Mouse (Mus musculus): ENCODE results near the gene Brf1. TPM values are rescaled to one million over a fixed set of nuclear protein-coding genes. Genes with fewer than 3 reads are reported as not detected.

Gene Brf1
- polyA plus RNA-seq, 1 experiment from 2014 or later: 50.0 TPM

DNA sequence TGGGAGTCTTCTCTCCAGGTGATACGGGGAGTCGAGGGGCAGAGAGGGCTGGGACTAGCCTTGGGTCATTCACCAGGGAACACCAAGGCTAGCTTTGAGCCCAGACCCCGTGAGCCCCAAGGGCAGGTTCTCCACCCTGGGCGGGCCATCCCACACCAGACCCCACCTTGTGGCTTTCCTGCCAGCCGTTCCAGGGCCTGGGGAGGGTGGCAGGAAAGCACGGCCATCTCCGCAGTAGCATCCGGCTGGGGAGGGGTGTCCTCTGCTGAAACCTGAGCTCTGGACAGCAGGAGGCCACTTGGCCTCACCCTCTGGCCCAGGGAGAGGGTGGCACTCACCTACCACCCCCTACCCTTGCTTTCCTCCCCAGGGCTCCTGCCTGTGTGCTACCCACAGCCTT lies 82.6 kb downstream of the Brf1 start:
- H3K27ac ChIP-seq (replicated peaks; ENCODE audit: low read depth, low read length): no peak overlapping the region
- H3K4me1 ChIP-seq (ENCODE audit: control insufficient read depth, insufficient read depth, low read length): no peaks in the 10 kb centered on the region
- no peak overlapping the region for H3K4me2 ChIP-seq (ENCODE audit: low read depth, low read length)
- no peak for DNase-seq (ENCODE audit: low spot score)
- 49% methylated on average over 6 of the region's 8 CpGs for WGBS
- no peaks in the 10 kb centered on the region for H3K27me3 ChIP-seq (replicated peaks; ENCODE audit: control insufficient read depth, insufficient read depth, low read length)
- no peak overlapping the region for H3K4me3 ChIP-seq (ENCODE audit: low read depth, low read length)
- no peak for ATAC-seq (ENCODE audit: low read depth)
- no peaks in the 10 kb centered on the region for H3K9me3 ChIP-seq (ENCODE audit: control insufficient read depth, low read length)
- H3K36me3 ChIP-seq (ENCODE audit: control insufficient read depth, insufficient read depth, low read length): 0 out of 2 replicates have a peak, but pooled peaks cover 3% of the 10 kb centered on the region
- H3K9ac ChIP-seq (ENCODE audit: low read depth, low read length): no peak overlapping the region

DNA sequence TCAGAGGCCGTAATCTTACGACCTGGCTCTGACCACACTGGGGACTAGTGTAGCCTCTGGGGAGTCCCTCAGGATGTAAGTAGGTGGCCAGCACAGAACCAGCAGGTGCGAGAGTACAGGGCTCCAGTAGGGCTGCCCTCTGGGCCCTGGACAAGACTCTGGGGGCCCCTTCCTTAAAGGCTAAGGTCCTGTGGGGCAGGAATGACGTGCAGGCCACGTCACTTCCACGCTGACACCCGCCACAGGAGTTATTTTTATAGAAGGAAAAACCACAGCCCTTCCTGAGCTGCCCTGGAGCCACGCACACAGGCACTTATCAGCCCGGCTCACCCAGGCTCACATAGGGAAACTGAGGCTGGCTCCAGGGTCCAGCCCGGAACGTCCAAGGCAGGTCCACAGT lies 83.0 kb downstream of the Brf1 start:
- H3K9ac ChIP-seq (ENCODE audit: low read depth, low read length): no peak overlapping the region
- ATAC-seq (ENCODE audit: low read depth) (no peak), DNase-seq (ENCODE audit: low spot score) (no peak)
- H3K4me3 ChIP-seq (ENCODE audit: low read depth, low read length): no peak overlapping the region
- H3K4me1 ChIP-seq (ENCODE audit: control insufficient read depth, insufficient read depth, low read length): no peaks in the 10 kb centered on the region
- H3K27me3 ChIP-seq (replicated peaks; ENCODE audit: control insufficient read depth, insufficient read depth, low read length): no peaks in the 10 kb centered on the region
- H3K27ac ChIP-seq (replicated peaks; ENCODE audit: low read depth, low read length): no peak overlapping the region
- H3K9me3 ChIP-seq (ENCODE audit: control insufficient read depth, low read length): no peaks in the 10 kb centered on the region
- H3K36me3 ChIP-seq (ENCODE audit: control insufficient read depth, insufficient read depth, low read length): 0 out of 2 replicates have a peak, but pooled peaks cover 3% of the 10 kb centered on the region
- no peak overlapping the region for H3K4me2 ChIP-seq (ENCODE audit: low read depth, low read length)
- 76% methylated on average over 11 of the region's 11 CpGs for WGBS

DNA sequence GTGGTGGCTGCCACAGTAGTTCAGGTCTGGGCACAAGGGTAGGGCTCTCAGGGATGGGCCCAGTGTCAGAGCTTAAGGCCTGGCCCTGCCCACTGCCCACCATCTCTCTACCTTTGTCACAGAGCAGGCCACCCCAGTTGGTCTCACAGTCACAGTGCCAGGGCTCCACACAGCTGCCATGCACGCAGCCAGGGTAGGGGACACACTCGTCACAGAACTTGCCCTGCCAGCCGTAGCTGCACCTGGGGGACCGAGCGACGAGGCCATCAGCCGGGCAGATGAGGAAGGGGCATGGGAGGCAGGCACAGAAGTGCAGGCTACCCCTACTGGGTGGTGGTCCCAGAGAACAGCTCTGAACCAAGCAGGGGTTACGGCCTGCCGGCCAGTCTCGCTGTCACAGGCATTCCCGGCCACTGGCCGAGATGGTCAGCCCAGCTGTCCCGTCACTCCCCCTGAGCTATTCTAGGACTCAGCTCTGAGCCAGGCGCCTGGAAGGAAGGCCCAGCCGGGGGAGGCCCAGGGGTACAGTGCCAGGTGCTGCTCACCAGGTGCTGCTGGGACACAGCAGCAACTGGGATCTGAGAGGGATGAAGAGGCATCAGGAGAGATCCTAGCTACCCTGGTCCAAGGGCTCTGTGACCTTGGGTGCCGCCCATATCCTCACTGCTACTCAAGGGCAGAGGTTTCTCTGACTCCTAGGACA lies 83.7 kb downstream of the Brf1 start:
- no peaks in the 10 kb centered on the region for H3K9me3 ChIP-seq (ENCODE audit: control insufficient read depth, low read length)
- H3K27ac ChIP-seq (replicated peaks; ENCODE audit: low read depth, low read length): no peak overlapping the region
- WGBS: 85% methylated on average over 12 of the region's 16 CpGs
- ATAC-seq (ENCODE audit: low read depth) (peak; percentile 26; the same call in 1 of the 2 replicates), DNase-seq (ENCODE audit: low spot score) (no peak)
- no peak overlapping the region for H3K4me3 ChIP-seq (ENCODE audit: low read depth, low read length)
- no peak overlapping the region for H3K9ac ChIP-seq (ENCODE audit: low read depth, low read length)
- H3K4me2 ChIP-seq (ENCODE audit: low read depth, low read length): no peak overlapping the region
- no peaks in the 10 kb centered on the region for H3K4me1 ChIP-seq (ENCODE audit: control insufficient read depth, insufficient read depth, low read length)
- H3K36me3 ChIP-seq (ENCODE audit: control insufficient read depth, insufficient read depth, low read length): 0 out of 2 replicates have a peak, but pooled peaks cover 3% of the 10 kb centered on the region
- no peaks in the 10 kb centered on the region for H3K27me3 ChIP-seq (replicated peaks; ENCODE audit: control insufficient read depth, insufficient read depth, low read length)

DNA sequence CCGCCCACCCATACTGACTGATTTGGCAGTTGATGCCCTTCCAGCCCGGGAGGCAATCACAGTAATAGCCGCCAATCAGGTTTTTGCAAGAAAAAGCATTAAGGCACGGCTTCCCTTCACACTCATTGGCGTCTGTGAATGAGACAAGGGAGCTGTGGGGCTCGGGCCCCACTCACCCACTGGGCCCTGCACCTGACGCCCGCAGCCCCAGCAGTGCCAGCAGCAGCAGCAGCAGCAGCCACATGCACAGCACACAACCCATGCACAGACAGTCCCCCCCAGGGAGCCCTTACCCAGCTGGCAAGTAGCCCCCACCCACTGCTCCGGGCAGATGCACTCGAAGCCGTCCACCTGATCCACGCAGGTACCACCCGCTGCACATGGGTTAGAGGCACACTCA lies 84.9 kb downstream of the Brf1 start:
- Histone ChIP-seq H3K4me3 (ENCODE audit: low read depth, low read length) (no peak overlapping the region), H3K9ac (ENCODE audit: low read depth, low read length) (no peak overlapping the region), H3K4me1 (ENCODE audit: control insufficient read depth, insufficient read depth, low read length) (no peaks in the 10 kb centered on the region), H3K36me3 (ENCODE audit: control insufficient read depth, insufficient read depth, low read length) (0 out of 2 replicates have a peak, but pooled peaks cover 3% of the 10 kb centered on the region), H3K4me2 (ENCODE audit: low read depth, low read length) (no peak overlapping the region), H3K9me3 (ENCODE audit: control insufficient read depth, low read length) (no peaks in the 10 kb centered on the region), H3K27ac (replicated peaks; ENCODE audit: low read depth, low read length) (no peak overlapping the region), H3K27me3 (replicated peaks; ENCODE audit: control insufficient read depth, insufficient read depth, low read length) (no peaks in the 10 kb centered on the region)
- no peak for DNase-seq (ENCODE audit: low spot score)
- ATAC-seq (ENCODE audit: low read depth): no peak
- 72% methylated on average over 13 of the region's 13 CpGs for WGBS

DNA sequence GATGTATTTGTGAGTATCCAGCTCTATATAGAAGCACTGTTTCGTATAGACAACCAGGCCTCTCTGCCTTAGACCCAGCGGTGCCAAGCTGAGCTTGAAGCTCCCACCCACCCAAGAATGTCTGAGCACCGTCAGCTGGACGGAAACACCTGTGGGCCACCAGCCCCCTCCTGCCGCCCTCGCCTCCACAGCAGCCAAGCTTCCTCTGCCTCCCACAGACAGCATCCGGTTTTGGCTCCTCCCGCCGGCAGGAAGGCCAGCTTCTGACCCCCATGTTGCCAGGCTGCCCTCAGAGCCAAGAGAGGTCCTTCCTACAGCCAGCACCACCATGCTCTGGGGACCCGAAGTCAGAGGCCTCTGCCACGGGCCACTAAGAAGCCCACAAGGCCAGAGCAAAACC lies 86.0 kb downstream of the Brf1 start:
- DNase-seq (ENCODE audit: low spot score): no peak

GRCm38 (mm10) chr12:112912951-112913745 lies 87.4 kb downstream of the Brf1 start:
- ATAC-seq (ENCODE audit: low read depth): no peak
- H3K9me3 ChIP-seq (ENCODE audit: control insufficient read depth, low read length): no peaks in the 10 kb centered on the region
- WGBS: 80% methylated on average over 24 of the region's 28 CpGs

More for the DNA sequence above, 86.0 kb downstream of the Brf1 start:
- Histone ChIP-seq H3K27me3 (replicated peaks; ENCODE audit: control insufficient read depth, insufficient read depth, low read length) (no peaks in the 10 kb centered on the region), H3K36me3 (ENCODE audit: control insufficient read depth, insufficient read depth, low read length) (0 out of 2 replicates have a peak, but pooled peaks cover 3% of the 10 kb centered on the region), H3K4me1 (ENCODE audit: control insufficient read depth, insufficient read depth, low read length) (no peaks in the 10 kb centered on the region), H3K4me3 (ENCODE audit: low read depth, low read length) (no peak overlapping the region), H3K27ac (replicated peaks; ENCODE audit: low read depth, low read length) (no peak overlapping the region), H3K9ac (ENCODE audit: low read depth, low read length) (no peak overlapping the region), H3K9me3 (ENCODE audit: control insufficient read depth, low read length) (no peaks in the 10 kb centered on the region), H3K4me2 (ENCODE audit: low read depth, low read length) (no peak overlapping the region)
- 65% methylated on average over 9 of the region's 11 CpGs for WGBS
- no peak for ATAC-seq (ENCODE audit: low read depth)

DNA sequence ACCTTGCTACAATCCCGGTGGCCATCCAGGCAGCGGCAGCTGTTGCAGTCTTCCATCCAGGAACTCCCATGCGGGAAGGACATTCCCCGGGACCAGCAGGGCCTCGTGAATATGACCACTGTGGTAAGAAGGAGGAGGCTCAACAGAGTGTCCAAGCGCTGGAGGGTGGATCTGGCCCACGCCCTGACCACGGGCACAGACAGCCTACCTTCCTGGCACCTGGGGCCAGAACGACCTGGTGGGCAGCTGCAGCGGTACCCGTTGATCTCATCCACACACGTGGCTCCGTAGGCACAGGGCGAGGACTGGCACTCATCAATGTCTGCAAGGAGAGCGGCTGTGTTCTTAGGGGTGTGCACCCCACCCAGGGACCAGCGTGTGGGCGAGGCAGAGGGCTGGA lies 88.8 kb downstream of the Brf1 start:
- H3K9me3 ChIP-seq (ENCODE audit: control insufficient read depth, low read length): no peaks in the 10 kb centered on the region
- no peaks in the 10 kb centered on the region for H3K4me1 ChIP-seq (ENCODE audit: control insufficient read depth, insufficient read depth, low read length)
- no peak overlapping the region for H3K4me3 ChIP-seq (ENCODE audit: low read depth, low read length)
- H3K9ac ChIP-seq (ENCODE audit: low read depth, low read length): no peak overlapping the region
- H3K27ac ChIP-seq (replicated peaks; ENCODE audit: low read depth, low read length): no peak overlapping the region
- H3K27me3 ChIP-seq (replicated peaks; ENCODE audit: control insufficient read depth, insufficient read depth, low read length): no peaks in the 10 kb centered on the region
- ATAC-seq (ENCODE audit: low read depth): no peak
- DNase-seq (ENCODE audit: low spot score): no peak
- no peak overlapping the region for H3K4me2 ChIP-seq (ENCODE audit: low read depth, low read length)
- H3K36me3 ChIP-seq (ENCODE audit: control insufficient read depth, insufficient read depth, low read length): 0 out of 2 replicates have a peak, but pooled peaks cover 3% of the 10 kb centered on the region
- 85% methylated on average over 15 of the region's 17 CpGs for WGBS

More at GRCm38 (mm10) chr12:112912951-112913745, 87.4 kb downstream of the Brf1 start:
- Histone ChIP-seq H3K4me1 (ENCODE audit: control insufficient read depth, insufficient read depth, low read length) (no peaks in the 10 kb centered on the region), H3K9ac (ENCODE audit: low read depth, low read length) (no peak overlapping the region), H3K36me3 (ENCODE audit: control insufficient read depth, insufficient read depth, low read length) (0 out of 2 replicates have a peak, but pooled peaks cover 3% of the 10 kb centered on the region), H3K4me2 (ENCODE audit: low read depth, low read length) (no peak overlapping the region), H3K27ac (replicated peaks; ENCODE audit: low read depth, low read length) (no peak overlapping the region), H3K27me3 (replicated peaks; ENCODE audit: control insufficient read depth, insufficient read depth, low read length) (no peaks in the 10 kb centered on the region), H3K4me3 (ENCODE audit: low read depth, low read length) (no peak overlapping the region)
- no peak for DNase-seq (ENCODE audit: low spot score)
